Mouse (Mus musculus) heart, postnatal 0 days (tissue): ENCODE data around the gene Ssrp1.

ENCODE experiments used
- CTCF ChIP-seq: IDR thresholded peaks from 2 replicates; pipeline ENCODE4 v1.5.1; 2016; ENCODE audit warnings: antibody characterized with exemption, control low read depth, low read depth
- EP300 ChIP-seq: IDR thresholded peaks from 2 replicates; pipeline ENCODE4 v1.6.1; 2016; ENCODE audit warnings: antibody characterized with exemption, low read depth

DNA sequence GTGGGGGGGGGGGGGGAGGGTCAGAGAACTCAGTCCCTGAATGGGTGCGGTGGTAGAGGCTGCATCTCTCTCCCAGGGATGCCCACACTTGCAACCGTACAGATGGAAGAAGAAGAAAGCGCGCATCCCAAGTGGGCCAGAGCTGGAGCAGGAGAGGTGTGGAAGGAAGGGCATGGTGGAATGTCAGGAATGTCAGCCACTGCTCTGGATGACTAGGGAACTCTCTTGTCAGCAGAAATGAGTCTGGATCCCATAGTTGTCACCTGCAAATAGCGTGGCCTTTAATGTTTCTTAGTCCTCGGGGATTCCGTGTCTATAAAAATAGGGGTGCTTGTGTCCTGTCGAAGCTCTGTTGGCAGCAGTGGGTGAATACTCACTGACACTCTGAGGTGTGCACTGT, 34.5 kb upstream of the Ssrp1 start:
- TF ChIP-seq CTCF = no peak
- no peak for TF ChIP-seq EP300
